Mouse (Mus musculus) stomach, embryonic 14.5 days (tissue): ENCODE results near the gene Bpifa5. TPM values are rescaled to one million over a fixed set of nuclear protein-coding genes. Genes with fewer than 3 reads are reported as not detected.
A peak's percentile ranks its signal among the peaks of the same experiment; 100 is the strongest.

ENCODE experiments used
- ATAC-seq: fragments of 200-750 bp; cut with Nextera tagmentation; 2 replicates; pipeline ENCODE4 v1.8.0; 2017; ENCODE audit warnings: low read depth, moderate TSS enrichment; ENCODE audit not compliant: insufficient number of reproducible peaks, insufficient read depth, low FRiP score
- H3K27ac ChIP-seq: fragments of 300-500 bp; sonication (generic); 2 replicates; pipeline ENCODE4 v1.5.1; 2014; ENCODE audit warnings: mild to moderate bottlenecking, low read length, moderate library complexity, mixed read lengths
- H3K27me3 ChIP-seq: fragments of 300-500 bp; sonication (generic); 2 replicates; pipeline ENCODE4 v1.6.1; 2014; ENCODE audit warnings: low read length, control low read depth, mixed read lengths; ENCODE audit not compliant: control insufficient read depth, insufficient read depth
- H3K36me3 ChIP-seq: fragments of 300-500 bp; sonication (generic); 2 replicates; pipeline ENCODE4 v1.6.1; 2014; ENCODE audit warnings: mild to moderate bottlenecking, control low read depth, low read length, moderate library complexity, mixed read lengths; ENCODE audit not compliant: control insufficient read depth, insufficient read depth
- H3K4me1 ChIP-seq: fragments of 300-500 bp; sonication (generic); 2 replicates; pipeline ENCODE4 v1.6.1; 2014; ENCODE audit warnings: low read length, control low read depth, mixed read lengths; ENCODE audit not compliant: control insufficient read depth, insufficient read depth
- H3K4me2 ChIP-seq: fragments of 300-500 bp; sonication (generic); replicated peaks from 2 replicates; pipeline ENCODE4 v1.6.1; 2014; ENCODE audit warnings: low read depth, low read length, control low read depth
- H3K4me3 ChIP-seq: fragments of 300-500 bp; sonication (generic); 2 replicates; pipeline ENCODE4 v1.5.1; 2014; ENCODE audit warnings: low read depth, low read length, control low read depth
- H3K9ac ChIP-seq: fragments of 300-500 bp; sonication (generic); replicated peaks from 2 replicates; pipeline ENCODE4 v1.6.1; 2014; ENCODE audit warnings: low read depth, mild to moderate bottlenecking, control low read depth, low read length, moderate library complexity, mixed read lengths
- H3K9me3 ChIP-seq: fragments of 300-500 bp; sonication (generic); 2 replicates; pipeline ENCODE4 v1.6.1; 2016; ENCODE audit warnings: low read depth, low read length, control low read depth; ENCODE audit not compliant: control insufficient read depth
- WGBS: fragments of 180-500 bp; shearing (Covaris S2); extraction: QIAGEN DNeasy Blood & Tissue Kit; methylation state at CpG from one replicate; pipeline ENCODE4 v1.1.7; 2014; 5-methylcytosine and 5-hydroxymethylcytosine counted together
- polyA plus RNA-seq: library from polyadenylated mRNA; unstranded; fragments of >200 nt; fragmentation: Nextera tagmentation; extraction: Ambion mirVana; gene quantifications from 2 replicates; pipeline ENCODE4 v1.2.1, GENCODE M21; 2014

The Bpifa5 gene
- polyA plus RNA-seq, 1 experiment from 2014 or later: not detected

- Histone ChIP-seq H3K4me2 (no peak overlapping the region), H3K36me3 (no peaks in the 10 kb centered on the region), H3K27ac (no peak overlapping the region), H3K4me1 (no peaks in the 10 kb centered on the region), H3K27me3 (no peaks in the 10 kb centered on the region), H3K9ac (no peak overlapping the region), H3K4me3 (no peak overlapping the region), H3K9me3 (no peaks in the 10 kb centered on the region)
- no peak for ATAC-seq
- WGBS: 69% methylated on average over 2 of the region's 2 CpGs
Observed at GRCm38 (mm10) chr2:154192141-154192540, 29.7 kb downstream of the Bpifa5 start.

- no peak overlapping the region for H3K9ac ChIP-seq
- ATAC-seq: no peak
- no peaks in the 10 kb centered on the region for H3K36me3 ChIP-seq
- no peak overlapping the region for H3K4me2 ChIP-seq
- no peak overlapping the region for H3K4me3 ChIP-seq
- no peaks in the 10 kb centered on the region for H3K4me1 ChIP-seq
- WGBS: 80% methylated on average over 4 of the region's 4 CpGs
- no peaks in the 10 kb centered on the region for H3K9me3 ChIP-seq
- no peak overlapping the region; the same call in 1 of the 2 replicates for H3K27ac ChIP-seq
- H3K27me3 ChIP-seq: no peaks in the 10 kb centered on the region
Observed at GRCm38 (mm10) chr2:154193071-154193470, 30.7 kb downstream of the Bpifa5 start.

GRCm38 (mm10) chr2:154193994-154194504 is 31.6 kb downstream of the Bpifa5 start:
- no peaks in the 10 kb centered on the region for H3K4me1 ChIP-seq
- H3K9me3 ChIP-seq: no peaks in the 10 kb centered on the region
- H3K9ac ChIP-seq: no peak overlapping the region
- H3K4me2 ChIP-seq: no peak overlapping the region
- H3K36me3 ChIP-seq: no peaks in the 10 kb centered on the region
- no peak overlapping the region for H3K4me3 ChIP-seq
- 56% methylated on average over 5 of the region's 5 CpGs for WGBS
- peak; percentile 44; the same call in 1 of the 2 replicates for ATAC-seq
- H3K27me3 ChIP-seq: no peaks in the 10 kb centered on the region
- H3K27ac ChIP-seq: peak overlapping the region; percentile 27; the same call in 1 of the 2 replicates

GRCm38 (mm10) chr2:154197036-154197435 is 34.6 kb downstream of the Bpifa5 start:
- no peak overlapping the region for H3K27ac ChIP-seq
- H3K36me3 ChIP-seq: no peaks in the 10 kb centered on the region
- H3K9ac ChIP-seq: no peak overlapping the region
- H3K9me3 ChIP-seq: no peaks in the 10 kb centered on the region
- H3K4me3 ChIP-seq: no peak overlapping the region
- H3K4me1 ChIP-seq: no peaks in the 10 kb centered on the region
- H3K4me2 ChIP-seq: no peak overlapping the region
- H3K27me3 ChIP-seq: no peaks in the 10 kb centered on the region
- ATAC-seq: no peak
- 88% methylated on average over 9 of the region's 9 CpGs for WGBS

GRCm38 (mm10) chr2:154204630-154205029 is 42.2 kb downstream of the Bpifa5 start:
- Histone ChIP-seq H3K27ac (no peak overlapping the region), H3K4me1 (0 out of 2 replicates have a peak, but pooled peaks cover 3% of the 10 kb centered on the region), H3K27me3 (no peaks in the 10 kb centered on the region), H3K4me3 (no peak overlapping the region), H3K4me2 (no peak overlapping the region), H3K9me3 (no peaks in the 10 kb centered on the region), H3K36me3 (no peaks in the 10 kb centered on the region), H3K9ac (no peak overlapping the region)
- 86% methylated on average over 4 of the region's 4 CpGs for WGBS
- no peak for ATAC-seq

- Histone ChIP-seq H3K4me1 (0 out of 2 replicates have a peak, but pooled peaks cover 3% of the 10 kb centered on the region), H3K27me3 (no peaks in the 10 kb centered on the region), H3K4me2 (no peak overlapping the region), H3K9me3 (no peaks in the 10 kb centered on the region), H3K9ac (no peak overlapping the region), H3K27ac (no peak overlapping the region), H3K4me3 (no peak overlapping the region), H3K36me3 (no peaks in the 10 kb centered on the region)
- 61% methylated on average over 7 of the region's 7 CpGs for WGBS
- no peak for ATAC-seq
Observed at GRCm38 (mm10) chr2:154206908-154207307, 44.5 kb downstream of the Bpifa5 start.

- H3K36me3 ChIP-seq: no peaks in the 10 kb centered on the region
- no peak overlapping the region for H3K27ac ChIP-seq
- H3K9ac ChIP-seq: no peak overlapping the region
- no peak for ATAC-seq
- H3K4me2 ChIP-seq: no peak overlapping the region
- 11% methylated on average over 3 of the region's 3 CpGs for WGBS
- no peak overlapping the region for H3K4me3 ChIP-seq
- H3K27me3 ChIP-seq: no peaks in the 10 kb centered on the region
- H3K9me3 ChIP-seq: no peaks in the 10 kb centered on the region
- H3K4me1 ChIP-seq: 0 out of 2 replicates have a peak, but pooled peaks cover 3% of the 10 kb centered on the region
Observed at GRCm38 (mm10) chr2:154209112-154209511, 46.7 kb downstream of the Bpifa5 start.

GRCm38 (mm10) chr2:154211121-154211520 is 48.7 kb downstream of the Bpifa5 start:
- H3K4me2 ChIP-seq: no peak overlapping the region
- no peak overlapping the region for H3K4me3 ChIP-seq
- H3K9ac ChIP-seq: no peak overlapping the region
- H3K27ac ChIP-seq: no peak overlapping the region
- no peak for ATAC-seq
- H3K9me3 ChIP-seq: no peaks in the 10 kb centered on the region
- WGBS: 59% methylated on average over 1 of the region's 1 CpGs
- no peaks in the 10 kb centered on the region for H3K27me3 ChIP-seq
- no peaks in the 10 kb centered on the region for H3K36me3 ChIP-seq
- 0 out of 2 replicates have a peak, but pooled peaks cover 3% of the 10 kb centered on the region for H3K4me1 ChIP-seq

GRCm38 (mm10) chr2:154211881-154212280 is 49.5 kb downstream of the Bpifa5 start:
- H3K9me3 ChIP-seq: no peaks in the 10 kb centered on the region
- H3K4me1 ChIP-seq: 0 out of 2 replicates have a peak, but pooled peaks cover 3% of the 10 kb centered on the region
- H3K36me3 ChIP-seq: no peaks in the 10 kb centered on the region
- H3K27me3 ChIP-seq: no peaks in the 10 kb centered on the region
- H3K27ac ChIP-seq: no peak overlapping the region
- no peak overlapping the region for H3K4me3 ChIP-seq
- no peak overlapping the region for H3K4me2 ChIP-seq
- H3K9ac ChIP-seq: no peak overlapping the region
- 81% methylated on average over 4 of the region's 4 CpGs for WGBS
- no peak for ATAC-seq
